ENCODE assay signal across 9 mouse cellular contexts in genomic region chrX:73774802-73775483, GRCm38 (mm10). TPM values are rescaled to one million over a fixed set of nuclear protein-coding genes. Genes with fewer than 3 reads are reported as not detected.
A peak's percentile ranks its signal among the peaks of the same experiment; 100 is the strongest.
DNase-seq lines count a peak whose midpoint lies in the region; ATAC-seq and TF ChIP-seq lines count a peak whose summit lies in the region.
"Had no signal": no experiment of that assay in that cellular context is flagged by ENCODE, and none has a peak within 500 bp of the region (broad histone marks: within the 10 kb centered on the region; RNA-seq: fewer than 3 reads in every experiment).

No protein-coding gene starts in this region.

- peaks cover 28% of the 10 kb centered on the region for H3K36me3 ChIP-seq in forebrain, embryonic 12.5 days (replicated peaks)
- peaks cover 2% of the 10 kb centered on the region; the same call in 1 of the 2 replicates for H3K36me3 ChIP-seq in forebrain, embryonic 16.5 days (ENCODE audit: control insufficient read depth, insufficient read depth)
- peaks cover 19% of the 10 kb centered on the region; the same call in 1 of the 2 replicates for H3K36me3 ChIP-seq in lung, embryonic 14.5 days (ENCODE audit: insufficient read depth)
- H3K36me3 ChIP-seq in stomach, postnatal 0 days (ENCODE audit: control insufficient read depth, insufficient read depth, low read length), result no peaks in the 10 kb centered on the region

- 70% methylated on average over 10 of the region's 10 CpGs for WGBS in forebrain, embryonic 12.5 days
- 69% methylated on average over 10 of the region's 10 CpGs for WGBS in forebrain, embryonic 16.5 days
- 60% methylated on average over 10 of the region's 10 CpGs for WGBS in lung, embryonic 14.5 days
- 58% methylated on average over 10 of the region's 10 CpGs for WGBS in stomach, postnatal 0 days

- TF ChIP-seq EP300 in stomach, postnatal 0 days (optimal IDR thresholded peaks at IDR 0.05), result no peak

- no peak for TF ChIP-seq CTCF in lung, embryonic 14.5 days (IDR thresholded peaks at IDR 0.05; ENCODE audit: low read depth)
- TF ChIP-seq CTCF in stomach, postnatal 0 days (IDR thresholded peaks at IDR 0.05; ENCODE audit: low read depth), result no peak

- no peaks in the 10 kb centered on the region for H3K9me3 ChIP-seq in forebrain, embryonic 12.5 days
- no peaks in the 10 kb centered on the region for H3K9me3 ChIP-seq in forebrain, embryonic 16.5 days (ENCODE audit: control insufficient read depth, low read length)
- H3K9me3 ChIP-seq in lung, embryonic 14.5 days (ENCODE audit: low read depth, low read length), result no peaks in the 10 kb centered on the region
- H3K9me3 ChIP-seq in stomach, postnatal 0 days (ENCODE audit: control insufficient read depth, low read length), result no peaks in the 10 kb centered on the region
- H3K9me3 ChIP-seq: liver, embryonic 15.5 days had no signal

- no peak overlapping the region for H3K27ac ChIP-seq in forebrain, embryonic 12.5 days
- no peak overlapping the region for H3K27ac ChIP-seq in forebrain, embryonic 16.5 days (ENCODE audit: low read length)
- no peak overlapping the region for H3K27ac ChIP-seq in lung, embryonic 14.5 days (ENCODE audit: low read depth)
- peak overlapping the region; percentile 24; the same call in 1 of the 2 replicates for H3K27ac ChIP-seq in stomach, postnatal 0 days (replicated peaks)
- H3K27ac ChIP-seq: liver, embryonic 15.5 days had no signal

- peaks cover 7% of the 10 kb centered on the region; the same call in 1 of the 2 replicates for H3K27me3 ChIP-seq in forebrain, embryonic 12.5 days
- no peaks in the 10 kb centered on the region for H3K27me3 ChIP-seq in forebrain, embryonic 16.5 days (replicated peaks; ENCODE audit: control insufficient read depth, insufficient read depth, low read length)
- H3K27me3 ChIP-seq in lung, embryonic 14.5 days (ENCODE audit: insufficient read depth, low read length), result no peaks in the 10 kb centered on the region
- no peaks in the 10 kb centered on the region for H3K27me3 ChIP-seq in stomach, postnatal 0 days (ENCODE audit: control insufficient read depth, insufficient read depth, low read length)

- no peak overlapping the region for H3K4me3 ChIP-seq in forebrain, embryonic 12.5 days (replicated peaks)
- H3K4me3 ChIP-seq in forebrain, embryonic 16.5 days (replicated peaks; ENCODE audit: low read length), result no peak overlapping the region
- no peak overlapping the region for H3K4me3 ChIP-seq in lung, embryonic 14.5 days (ENCODE audit: low read depth, low read length)
- no peak overlapping the region for H3K4me3 ChIP-seq in stomach, postnatal 0 days (ENCODE audit: low read depth, low read length)
- H3K4me3 ChIP-seq: liver, embryonic 15.5 days had no signal

- H3K9ac ChIP-seq in forebrain, embryonic 12.5 days, result no peak overlapping the region
- no peak overlapping the region for H3K9ac ChIP-seq in forebrain, embryonic 16.5 days (replicated peaks; ENCODE audit: low read depth, low read length)
- no peak overlapping the region for H3K9ac ChIP-seq in lung, embryonic 14.5 days
- H3K9ac ChIP-seq in stomach, postnatal 0 days (ENCODE audit: low read length), result no peak overlapping the region
- H3K9ac ChIP-seq: liver, embryonic 15.5 days had no signal

- H3K4me1 ChIP-seq in forebrain, embryonic 12.5 days, result no peaks in the 10 kb centered on the region
- no peaks in the 10 kb centered on the region for H3K4me1 ChIP-seq in forebrain, embryonic 16.5 days (replicated peaks; ENCODE audit: control insufficient read depth, insufficient read depth, low read length)
- H3K4me1 ChIP-seq in lung, embryonic 14.5 days (ENCODE audit: insufficient read depth), result no peaks in the 10 kb centered on the region
- H3K4me1 ChIP-seq in stomach, postnatal 0 days (replicated peaks; ENCODE audit: control insufficient read depth, insufficient read depth), result no peaks in the 10 kb centered on the region
- H3K4me1 ChIP-seq: liver, embryonic 15.5 days had no signal

- peak; percentile 5 for DNase-seq in retina, embryonic 14.5 days (ENCODE audit: low spot score)
- DNase-seq in retina, postnatal 1 day, result no peak
- DNase-seq in lung, embryonic 14.5 days, result peak; percentile 59
- DNase-seq in stomach, postnatal 0 days (ENCODE audit: low spot score), result no peak
- no peak for DNase-seq in spleen, adult 12 weeks (ENCODE audit: low spot score)
- no peak for DNase-seq in ovary, postnatal 14 days (ENCODE audit: low spot score)

- H3K4me2 ChIP-seq in forebrain, embryonic 12.5 days, result no peak overlapping the region
- no peak overlapping the region for H3K4me2 ChIP-seq in forebrain, embryonic 16.5 days (ENCODE audit: low read length)
- no peak overlapping the region for H3K4me2 ChIP-seq in lung, embryonic 14.5 days
- H3K4me2 ChIP-seq in stomach, postnatal 0 days (replicated peaks; ENCODE audit: low read depth), result no peak overlapping the region
- H3K4me2 ChIP-seq: liver, embryonic 15.5 days had no signal

- 0 out of 2 replicates have a peak, but pooled peaks have one; percentile 30 for ATAC-seq in forebrain, embryonic 12.5 days (ENCODE audit: low FRiP score)
- ATAC-seq in forebrain, embryonic 16.5 days, result no peak; the same call in none of the 2 replicates
- ATAC-seq in lung, embryonic 14.5 days (ENCODE audit: insufficient read depth), result peak; percentile 83
- peak; percentile 54 for ATAC-seq in stomach, postnatal 0 days (ENCODE audit: low FRiP score, low TSS enrichment)

RNA-seq across cellular contexts. Expression of gene Srpk3, which starts 0.7 kb away (rescaled TPM):
- polyA plus RNA-seq in forebrain, embryonic 12.5 days (2016; fragmentation: Nextera tagmentation; extraction: Ambion mirVana), result 0.95 and 1.3 TPM in 2 replicates
- polyA plus RNA-seq in forebrain, embryonic 16.5 days (2015; fragmentation: Nextera tagmentation; extraction: Ambion mirVana), result 1.8 and 1.9 TPM in 2 replicates
- 1.2 and 2.1 TPM in 2 replicates for polyA plus RNA-seq in lung, embryonic 14.5 days (2014; fragmentation: Nextera tagmentation; extraction: Ambion mirVana)
- polyA plus RNA-seq in stomach, postnatal 0 days (2015; fragmentation: Nextera tagmentation; extraction: Ambion mirVana), result 2.2 and 2.6 TPM in 2 replicates

RNA-seq across cellular contexts. Expression of gene Idh3g, which starts 11.8 kb away (rescaled TPM):
- polyA plus RNA-seq in forebrain, embryonic 12.5 days (2016; fragmentation: Nextera tagmentation; extraction: Ambion mirVana), result 163 and 164 TPM in 2 replicates
- polyA plus RNA-seq in forebrain, embryonic 16.5 days (2015; fragmentation: Nextera tagmentation; extraction: Ambion mirVana), result 232 and 240 TPM in 2 replicates
- polyA plus RNA-seq in lung, embryonic 14.5 days (2014; fragmentation: Nextera tagmentation; extraction: Ambion mirVana), result 210 and 219 TPM in 2 replicates
- polyA plus RNA-seq in stomach, postnatal 0 days (2015; fragmentation: Nextera tagmentation; extraction: Ambion mirVana), result 130 and 133 TPM in 2 replicates

RNA-seq across cellular contexts. Expression of gene Ssr4, which starts 11.9 kb away (rescaled TPM):
- polyA plus RNA-seq in forebrain, embryonic 12.5 days (2016; fragmentation: Nextera tagmentation; extraction: Ambion mirVana), result 106 and 117 TPM in 2 replicates
- 132 and 134 TPM in 2 replicates for polyA plus RNA-seq in forebrain, embryonic 16.5 days (2015; fragmentation: Nextera tagmentation; extraction: Ambion mirVana)
- 187 and 199 TPM in 2 replicates for polyA plus RNA-seq in lung, embryonic 14.5 days (2014; fragmentation: Nextera tagmentation; extraction: Ambion mirVana)
- polyA plus RNA-seq in stomach, postnatal 0 days (2015; fragmentation: Nextera tagmentation; extraction: Ambion mirVana), result 372 and 400 TPM in 2 replicates

RNA-seq across cellular contexts. Expression of gene Plxnb3, which starts 18.1 kb away (rescaled TPM):
- polyA plus RNA-seq in forebrain, embryonic 12.5 days (2016; fragmentation: Nextera tagmentation; extraction: Ambion mirVana), result 0.08 and 0.19 TPM in 2 replicates
- 0.19 and 0.22 TPM in 2 replicates for polyA plus RNA-seq in forebrain, embryonic 16.5 days (2015; fragmentation: Nextera tagmentation; extraction: Ambion mirVana)
- 0.32 and 0.42 TPM in 2 replicates for polyA plus RNA-seq in lung, embryonic 14.5 days (2014; fragmentation: Nextera tagmentation; extraction: Ambion mirVana)
- polyA plus RNA-seq in stomach, postnatal 0 days (2015; fragmentation: Nextera tagmentation; extraction: Ambion mirVana), result 0.30 and 0.36 TPM in 2 replicates

RNA-seq across cellular contexts. Expression of gene Pdzd4, which starts 49.8 kb away (rescaled TPM):
- 2.3 and 2.6 TPM in 2 replicates for polyA plus RNA-seq in forebrain, embryonic 12.5 days (2016; fragmentation: Nextera tagmentation; extraction: Ambion mirVana)
- polyA plus RNA-seq in forebrain, embryonic 16.5 days (2015; fragmentation: Nextera tagmentation; extraction: Ambion mirVana), result 3.5 and 4.2 TPM in 2 replicates
- 0.99 and 1.3 TPM in 2 replicates for polyA plus RNA-seq in lung, embryonic 14.5 days (2014; fragmentation: Nextera tagmentation; extraction: Ambion mirVana)
- polyA plus RNA-seq in stomach, postnatal 0 days (2015; fragmentation: Nextera tagmentation; extraction: Ambion mirVana), result 0.27 and 0.38 TPM in 2 replicates

Comparison
In these comparisons a context has a peak if more than half of its experiments do, and no peak if none do; other contexts are left out.
1. DNase-seq: peak in retina, embryonic 14.5 days (single experiment) and lung, embryonic 14.5 days (single experiment); none in retina, postnatal 1 day (single experiment), stomach, postnatal 0 days (single experiment), spleen, adult 12 weeks (single experiment) and ovary, postnatal 14 days (single experiment).